ENCODE assay signal across 14 mouse cellular contexts in genomic region chr8:114418486-114418885, GRCm38 (mm10). TPM values are rescaled to one million over a fixed set of nuclear protein-coding genes. Genes with fewer than 3 reads are reported as not detected.
"Had no signal": no experiment of that assay in that cellular context is flagged by ENCODE, and none has a peak within 500 bp of the region (broad histone marks: within the 10 kb centered on the region; RNA-seq: fewer than 3 reads in every experiment).

No protein-coding gene starts in this region.

- ATAC-seq: midbrain, embryonic 16.5 days had no signal

- DNase-seq: lung, adult 18-20 months; lung, postnatal 10 days; lung, postnatal 4 days; midbrain, embryonic 14.5 days; retina, postnatal 1 day; right cerebral cortex, adult 18-20 months; right cerebral cortex, postnatal 25 days; right cerebral cortex, postnatal 4 days; spleen, adult 18-20 months; thymus, adult 18-20 months; thymus, postnatal 14 days; thymus, postnatal 4 days had no signal

RNA-seq across cellular contexts. Expression of gene Clec3a, which starts 0.6 kb away (rescaled TPM):
- total RNA-seq: megakaryocyte-erythroid progenitor cell, adult 5-6 weeks had no signal
